Mouse (Mus musculus): ENCODE measurements at regions not wholly inside any gene's neighbourhood (a gene's known extent, or its start where the extent isn't known, plus 50 kb on each side); places are given as distances from the start of the nearest gene placed in this dataset.
A peak's percentile ranks its signal among the peaks of the same experiment; 100 is the strongest.
"Not testable (repeated sequence)": the region's sequence is repeated elsewhere in the genome, so short reads cannot be mapped to it uniquely, and the experiment has no call there.

DNA sequence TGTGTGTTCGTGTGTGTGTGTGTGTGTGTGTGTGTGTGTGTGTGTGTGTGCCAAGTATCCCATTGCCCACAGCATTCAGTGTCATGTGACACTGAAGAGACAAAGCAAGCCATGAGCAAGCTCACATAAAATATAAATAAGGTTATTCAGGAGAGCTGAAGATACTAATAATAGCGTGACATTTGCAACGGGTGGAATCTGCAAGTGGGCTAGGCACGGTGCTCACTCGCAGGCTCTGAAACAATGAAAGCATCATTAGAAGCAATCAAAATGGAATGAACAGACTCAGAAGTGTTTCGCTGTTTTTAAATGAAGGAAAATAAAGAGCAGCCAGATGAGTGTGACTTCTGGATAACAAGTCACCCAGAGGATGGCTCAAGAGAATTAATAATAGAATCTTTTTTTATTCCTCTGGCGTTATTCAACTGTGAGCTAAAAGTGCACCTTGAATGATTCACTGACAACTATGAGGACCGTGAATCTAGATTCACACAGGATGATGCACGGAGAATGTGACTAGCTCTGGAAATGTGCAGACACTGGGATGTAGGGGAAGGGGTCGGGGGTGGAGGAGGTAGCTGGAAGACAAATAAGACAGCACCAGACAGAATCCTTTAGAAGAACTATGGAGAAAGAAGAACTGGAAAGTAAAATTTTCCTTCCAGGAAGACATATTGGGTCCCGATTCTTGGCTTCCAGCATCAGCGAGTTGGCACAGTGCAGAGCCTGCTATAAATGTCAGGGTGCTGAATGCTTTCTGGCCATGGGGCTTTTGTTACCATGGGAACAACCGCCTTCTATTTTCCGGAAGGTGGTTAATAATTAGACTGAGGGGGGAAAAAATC, 55.3 kb downstream of the Actbl2 start:
- peak; percentile 81 for ATAC-seq (ENCODE audit: low FRiP score)
- H3K27ac ChIP-seq (replicated peaks): peak overlapping the region; percentile 69
- peaks cover 14% of the 10 kb centered on the region for H3K4me1 ChIP-seq
- H3K27me3 ChIP-seq (replicated peaks): no peaks in the 10 kb centered on the region
- peak overlapping the region; percentile 27 for H3K4me2 ChIP-seq
- no peak overlapping the region for H3K9ac ChIP-seq (replicated peaks)
- WGBS: 40% methylated on average over 14 of the region's 14 CpGs
- no peaks in the 10 kb centered on the region for H3K9me3 ChIP-seq (replicated peaks)
- no peaks in the 10 kb centered on the region for H3K36me3 ChIP-seq
- H3K4me3 ChIP-seq (replicated peaks): no peak overlapping the region

DNA sequence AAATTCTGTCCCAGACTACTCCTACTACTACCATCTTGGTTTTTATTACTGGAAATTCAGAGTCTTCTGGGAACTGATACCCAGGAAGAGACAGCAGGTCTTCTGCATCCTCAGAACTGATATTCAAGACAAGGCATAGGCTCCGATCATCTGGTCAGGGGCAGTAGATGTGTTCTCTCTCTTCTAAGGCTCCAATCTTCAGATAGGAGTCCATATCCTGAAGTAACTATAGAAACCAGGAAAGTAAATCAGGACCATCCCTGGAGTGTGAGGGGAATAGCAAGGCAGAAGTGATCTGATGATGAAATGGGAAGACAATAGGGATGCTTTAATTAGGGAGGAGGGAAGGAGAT, 55.9 kb downstream of the Actbl2 start:
- H3K9me3 ChIP-seq (replicated peaks): no peaks in the 10 kb centered on the region
- H3K4me3 ChIP-seq (replicated peaks): no peak overlapping the region
- ATAC-seq (ENCODE audit: low FRiP score): peak; percentile 55; the same call in 1 of the 2 replicates
- peak overlapping the region; percentile 69 for H3K27ac ChIP-seq (replicated peaks)
- no peaks in the 10 kb centered on the region for H3K36me3 ChIP-seq
- peaks cover 14% of the 10 kb centered on the region for H3K4me1 ChIP-seq
- no peak overlapping the region for H3K9ac ChIP-seq (replicated peaks)
- no peaks in the 10 kb centered on the region for H3K27me3 ChIP-seq (replicated peaks)
- peak overlapping the region; percentile 27; the same call in 1 of the 2 replicates for H3K4me2 ChIP-seq
- WGBS: 76% methylated on average over 1 of the region's 1 CpGs

DNA sequence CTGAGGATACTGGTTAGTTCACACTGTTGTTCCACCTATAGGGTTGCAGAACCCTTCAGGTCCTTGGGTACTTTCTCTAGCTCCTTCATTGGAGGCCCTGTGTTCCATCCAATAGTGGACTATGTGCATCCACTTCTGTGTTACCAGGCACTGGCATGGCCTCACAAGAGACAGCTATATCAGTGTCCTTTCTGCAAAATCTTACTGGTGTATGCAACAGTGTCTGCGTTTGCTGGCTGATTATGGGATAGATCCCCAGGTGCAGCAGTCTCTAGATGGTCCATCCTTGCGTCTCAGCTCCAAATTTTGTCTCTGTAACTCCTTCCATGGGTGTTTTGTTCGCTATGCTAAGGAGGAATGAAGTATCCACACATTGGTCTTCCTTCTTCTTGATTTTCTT, 58.7 kb downstream of the Actbl2 start:
- H3K4me2 ChIP-seq: not testable (repeated sequence)

DNA sequence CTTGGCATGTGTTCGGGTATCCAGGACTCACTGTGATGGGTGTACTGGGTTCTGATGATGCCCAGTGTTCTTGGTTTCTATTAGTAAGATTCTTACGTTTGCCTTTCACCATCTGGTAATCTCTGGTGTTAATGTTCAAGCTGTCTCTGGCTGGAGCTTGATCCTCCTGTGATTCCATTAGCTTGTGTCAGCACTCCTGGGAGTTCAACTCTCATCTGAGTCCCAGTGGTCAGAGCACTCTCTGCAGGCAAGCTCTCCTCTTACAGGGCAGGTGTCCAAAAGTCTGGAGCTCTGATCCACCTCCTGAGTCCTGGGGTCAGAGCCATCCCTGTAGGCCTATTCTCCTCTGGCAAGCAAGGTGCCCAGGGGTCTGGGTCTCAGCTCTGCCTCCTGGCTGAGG, 63.1 kb downstream of the Actbl2 start:
- H3K9me3 ChIP-seq (replicated peaks); ATAC-seq (ENCODE audit: low FRiP score); H3K27me3 ChIP-seq (replicated peaks); H3K4me3 ChIP-seq (replicated peaks); H3K4me1 ChIP-seq; H3K9ac ChIP-seq (replicated peaks); H3K27ac ChIP-seq (replicated peaks); H3K4me2 ChIP-seq; H3K36me3 ChIP-seq: not testable (repeated sequence)
- WGBS: 95% methylated on average over 2 of the region's 2 CpGs

More for the DNA sequence above, 58.7 kb downstream of the Actbl2 start:
- not testable (repeated sequence) for H3K4me3 ChIP-seq (replicated peaks); H3K9ac ChIP-seq (replicated peaks); H3K9me3 ChIP-seq (replicated peaks); H3K27ac ChIP-seq (replicated peaks); H3K27me3 ChIP-seq (replicated peaks); H3K36me3 ChIP-seq; ATAC-seq (ENCODE audit: low FRiP score)
- WGBS: 84% methylated on average over 3 of the region's 3 CpGs
- peaks cover 14% of the 10 kb centered on the region for H3K4me1 ChIP-seq

DNA sequence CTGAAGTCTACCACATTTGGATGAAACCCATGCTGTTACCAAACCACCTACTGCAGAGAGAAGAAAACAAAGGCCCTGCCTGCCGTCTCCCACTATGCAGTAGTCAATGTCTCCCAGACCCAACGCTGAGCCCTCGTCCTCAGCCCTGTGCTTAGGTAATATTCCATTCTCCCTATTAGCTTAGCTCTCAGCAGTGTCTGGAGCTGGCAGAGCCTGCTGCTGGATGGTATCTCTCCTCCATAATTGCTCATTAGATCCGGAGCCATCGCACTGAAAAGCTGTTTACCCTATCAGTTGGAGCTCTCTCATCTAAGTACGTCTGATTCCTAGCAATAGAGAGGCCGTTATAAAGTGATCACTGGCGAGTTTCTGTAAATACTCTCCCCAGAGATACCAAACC, 68.4 kb downstream of the Actbl2 start:
- H3K4me2 ChIP-seq: no peak overlapping the region
- peak overlapping the region; percentile 38 for H3K27ac ChIP-seq (replicated peaks)
- no peaks in the 10 kb centered on the region for H3K9me3 ChIP-seq (replicated peaks)
- no peak overlapping the region for H3K9ac ChIP-seq (replicated peaks)
- H3K27me3 ChIP-seq (replicated peaks): no peaks in the 10 kb centered on the region
- no peaks in the 10 kb centered on the region for H3K36me3 ChIP-seq
- peak; percentile 57 for ATAC-seq (ENCODE audit: low FRiP score)
- WGBS: 35% methylated on average over 8 of the region's 8 CpGs
- H3K4me3 ChIP-seq (replicated peaks): no peak overlapping the region
- no peaks in the 10 kb centered on the region for H3K4me1 ChIP-seq

DNA sequence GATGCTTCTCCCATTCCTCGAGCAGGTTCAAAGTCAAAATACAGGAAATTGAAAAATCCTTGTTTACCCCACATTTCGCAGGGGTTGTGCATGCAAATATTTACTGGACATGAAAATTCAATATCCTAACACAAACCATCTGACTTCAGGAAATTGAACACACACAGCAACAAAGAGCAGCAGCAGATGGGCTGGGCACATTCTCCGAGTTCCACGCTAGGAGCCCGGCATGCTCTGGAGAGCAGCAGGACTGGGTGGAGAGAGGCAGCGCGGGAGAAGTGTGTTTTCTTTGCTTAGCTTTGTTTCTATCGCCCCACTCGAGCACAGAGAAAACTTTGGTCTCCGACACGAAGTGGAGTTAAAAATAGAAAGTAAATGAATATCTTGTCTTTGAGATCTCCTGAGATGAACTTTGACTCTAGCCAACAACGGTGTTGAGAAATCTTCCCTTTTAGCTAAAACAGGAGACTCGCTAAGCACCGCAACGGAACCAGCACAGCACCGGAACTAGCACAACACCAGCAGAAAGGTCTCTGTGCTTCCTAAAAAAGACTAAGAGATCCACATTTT, 71.4 kb downstream of the Actbl2 start:
- Histone ChIP-seq H3K4me3 (replicated peaks) (no peak overlapping the region), H3K27ac (replicated peaks) (no peak overlapping the region), H3K9me3 (replicated peaks) (no peaks in the 10 kb centered on the region), H3K4me1 (no peaks in the 10 kb centered on the region), H3K4me2 (no peak overlapping the region), H3K27me3 (replicated peaks) (no peaks in the 10 kb centered on the region), H3K9ac (replicated peaks) (no peak overlapping the region), H3K36me3 (no peaks in the 10 kb centered on the region)
- no peak for ATAC-seq (ENCODE audit: low FRiP score)
- 88% methylated on average over 16 of the region's 16 CpGs for WGBS

DNA sequence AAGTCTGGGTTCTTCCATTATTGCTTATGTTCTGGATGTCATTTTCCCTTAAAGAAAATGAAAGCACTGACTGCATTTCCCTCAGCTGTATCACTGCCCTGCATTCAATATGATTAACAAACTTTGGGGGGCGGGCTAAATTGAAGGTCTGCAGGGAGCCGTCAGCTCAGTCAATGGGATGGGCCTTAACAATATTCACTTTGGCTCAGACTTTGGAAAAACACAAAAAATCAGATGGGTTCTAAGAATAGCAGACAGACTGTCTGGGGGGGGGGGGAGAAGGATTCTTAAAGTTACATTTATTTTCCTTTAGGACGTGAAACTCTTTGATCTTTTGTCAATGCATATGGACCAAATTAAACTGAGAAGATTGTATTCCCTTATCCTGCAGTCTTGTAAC, 78.2 kb downstream of the Actbl2 start:
- no peak overlapping the region for H3K27ac ChIP-seq (replicated peaks)
- no peak for ATAC-seq (ENCODE audit: low FRiP score)
- no peaks in the 10 kb centered on the region for H3K27me3 ChIP-seq (replicated peaks)
- no peak overlapping the region for H3K4me3 ChIP-seq (replicated peaks)
- no peak overlapping the region for H3K4me2 ChIP-seq
- H3K36me3 ChIP-seq: no peaks in the 10 kb centered on the region
- WGBS: 67% methylated on average over 3 of the region's 3 CpGs
- H3K9me3 ChIP-seq (replicated peaks): no peaks in the 10 kb centered on the region
- H3K9ac ChIP-seq (replicated peaks): no peak overlapping the region
- H3K4me1 ChIP-seq: no peaks in the 10 kb centered on the region

DNA sequence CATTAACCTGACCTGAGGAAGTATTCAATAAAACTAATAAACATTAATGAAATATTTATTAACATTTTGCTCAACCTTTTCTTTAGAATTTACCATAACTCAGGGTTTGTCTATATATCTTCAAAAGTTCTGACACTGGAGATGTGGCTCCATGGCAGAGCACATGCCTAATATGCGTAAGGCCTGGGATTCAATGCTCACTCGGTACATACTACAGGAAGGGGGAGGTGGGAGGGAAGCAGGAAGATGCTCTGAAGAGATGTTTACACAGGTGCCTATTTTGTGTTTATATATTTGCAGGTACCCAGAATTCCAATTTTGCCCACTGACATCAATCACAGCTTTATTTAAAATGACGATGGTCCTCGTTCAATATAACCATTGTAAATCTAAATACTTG, 79.0 kb downstream of the Actbl2 start:
- no peak for ATAC-seq (ENCODE audit: low FRiP score)
- no peaks in the 10 kb centered on the region for H3K27me3 ChIP-seq (replicated peaks)
- no peak overlapping the region for H3K27ac ChIP-seq (replicated peaks)
- no peak overlapping the region for H3K4me2 ChIP-seq
- no peaks in the 10 kb centered on the region for H3K4me1 ChIP-seq
- no peaks in the 10 kb centered on the region for H3K36me3 ChIP-seq
- H3K4me3 ChIP-seq (replicated peaks): no peak overlapping the region
- no peaks in the 10 kb centered on the region for H3K9me3 ChIP-seq (replicated peaks)
- WGBS: 91% methylated on average over 4 of the region's 4 CpGs
- H3K9ac ChIP-seq (replicated peaks): no peak overlapping the region

DNA sequence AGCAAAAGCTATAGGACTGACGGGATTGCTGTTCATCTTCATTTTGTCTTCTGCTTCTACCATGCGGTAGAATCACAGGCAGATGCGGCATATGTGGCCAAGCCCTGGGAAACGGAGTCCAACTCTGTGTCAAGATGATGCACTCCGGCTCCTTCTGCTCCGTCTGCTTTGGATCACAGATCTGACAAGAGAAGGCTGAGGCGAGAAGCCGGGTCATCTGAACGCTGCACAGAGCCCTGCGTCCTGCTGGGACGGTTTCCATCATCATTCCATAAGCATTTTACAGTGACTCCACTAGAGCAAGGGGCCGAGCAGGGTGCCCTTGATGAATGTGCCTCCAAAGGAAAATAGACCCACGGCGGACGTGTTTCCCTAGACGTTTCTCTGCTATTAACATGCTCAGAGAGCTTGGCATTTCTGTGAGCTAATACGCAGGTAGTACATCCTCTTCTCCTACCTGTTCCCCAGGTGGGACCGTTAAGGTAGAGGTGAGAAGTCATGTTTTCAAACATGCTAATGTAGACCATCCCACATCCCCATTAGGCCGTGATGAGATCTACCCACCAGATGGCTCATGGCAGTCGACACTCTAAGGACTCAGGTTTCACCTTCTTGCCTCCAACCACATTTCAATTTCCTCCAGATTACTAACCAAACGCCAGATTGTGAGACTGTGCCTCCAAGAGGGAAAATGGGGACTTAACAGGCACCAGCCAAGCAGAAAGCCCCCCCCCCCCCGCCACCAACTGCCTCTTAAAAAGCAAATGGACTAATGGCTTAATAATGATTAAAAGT, 79.6 kb downstream of the Actbl2 start:
- Histone ChIP-seq H3K9ac (replicated peaks) (no peak overlapping the region), H3K9me3 (replicated peaks) (no peaks in the 10 kb centered on the region), H3K27ac (replicated peaks) (no peak overlapping the region), H3K36me3 (no peaks in the 10 kb centered on the region), H3K4me3 (replicated peaks) (no peak overlapping the region), H3K27me3 (replicated peaks) (no peaks in the 10 kb centered on the region), H3K4me2 (no peak overlapping the region), H3K4me1 (no peaks in the 10 kb centered on the region)
- 79% methylated on average over 22 of the region's 22 CpGs for whole genome bisulfite sequencing
- ATAC-seq (ENCODE audit: low FRiP score): no peak

DNA sequence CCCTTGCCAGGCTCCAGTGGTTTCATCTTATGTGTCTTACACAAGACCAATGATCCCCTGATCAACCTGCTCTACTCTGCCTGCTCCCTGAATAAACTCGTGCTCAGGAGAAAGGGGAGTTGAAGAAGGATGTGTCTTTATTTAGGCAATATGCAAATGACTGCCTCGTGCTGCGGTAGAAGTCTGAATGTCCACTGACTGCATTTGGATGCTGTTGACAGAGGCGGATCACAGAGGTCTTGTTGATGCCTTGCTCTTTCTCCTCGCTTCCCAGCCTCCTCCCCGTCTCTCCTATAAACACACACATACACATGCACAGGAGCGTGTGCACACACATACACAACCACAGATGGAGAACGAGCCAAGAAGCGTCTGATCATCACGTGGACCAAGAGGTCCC, 90.2 kb downstream of the Actbl2 start:
- no peaks in the 10 kb centered on the region for H3K9me3 ChIP-seq (replicated peaks)
- H3K4me1 ChIP-seq: no peaks in the 10 kb centered on the region
- 79% methylated on average over 10 of the region's 10 CpGs for WGBS
- H3K4me2 ChIP-seq: no peak overlapping the region
- no peaks in the 10 kb centered on the region for H3K27me3 ChIP-seq (replicated peaks)
- H3K36me3 ChIP-seq: no peaks in the 10 kb centered on the region
- H3K9ac ChIP-seq (replicated peaks): no peak overlapping the region
- ATAC-seq (ENCODE audit: low FRiP score): no peak
- H3K27ac ChIP-seq (replicated peaks): no peak overlapping the region
- no peak overlapping the region for H3K4me3 ChIP-seq (replicated peaks)

DNA sequence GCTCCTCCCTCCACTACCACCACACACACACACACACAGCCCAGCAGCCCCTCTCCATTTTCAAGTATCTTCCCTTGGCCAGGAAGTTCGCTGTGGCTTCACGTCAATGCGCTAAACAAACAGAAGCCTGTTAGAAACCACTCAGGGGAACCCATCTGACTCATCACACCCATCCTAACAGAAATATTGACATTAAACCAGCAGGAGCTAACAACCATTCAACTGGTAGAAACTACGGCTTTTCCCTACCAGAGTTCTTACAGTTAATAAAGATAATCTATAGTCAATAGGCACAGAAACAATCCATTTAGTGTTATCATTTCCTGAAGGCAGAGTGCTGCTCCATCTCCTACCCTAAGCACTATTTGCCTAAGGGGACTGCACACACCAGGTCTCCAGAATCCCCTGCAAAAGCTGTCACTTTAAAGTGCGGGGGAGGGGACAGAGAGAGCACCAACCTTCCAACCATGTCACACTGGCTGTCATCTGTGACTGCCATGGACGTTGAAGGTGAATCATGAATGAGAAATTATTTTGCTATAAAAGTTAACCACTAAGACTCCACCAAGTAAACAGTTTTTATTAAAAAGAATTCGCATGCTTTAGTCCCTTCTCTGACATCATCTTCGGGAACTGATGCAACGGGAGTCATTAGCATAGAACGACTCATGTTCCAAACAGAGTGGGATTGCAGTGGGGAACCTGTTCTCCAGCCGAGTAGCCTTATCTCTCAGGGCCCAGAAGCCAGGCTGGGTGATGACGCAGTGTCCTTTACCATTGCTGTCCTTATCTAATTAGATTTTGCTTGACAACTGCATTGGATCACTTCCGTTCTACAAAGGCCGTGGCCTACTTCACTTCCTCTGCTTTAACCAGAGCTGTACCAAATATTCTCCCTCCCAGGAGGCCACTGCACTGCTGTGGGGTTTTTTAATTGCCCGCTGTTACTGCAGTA, 91.0 kb downstream of the Actbl2 start:
- no peaks in the 10 kb centered on the region for H3K4me1 ChIP-seq
- H3K36me3 ChIP-seq: no peaks in the 10 kb centered on the region
- WGBS: 76% methylated on average over 15 of the region's 15 CpGs
- H3K9me3 ChIP-seq (replicated peaks): no peaks in the 10 kb centered on the region
- H3K27ac ChIP-seq (replicated peaks): no peak overlapping the region
- no peak overlapping the region for H3K4me2 ChIP-seq
- H3K4me3 ChIP-seq (replicated peaks): no peak overlapping the region
- ATAC-seq (ENCODE audit: low FRiP score): no peak
- H3K9ac ChIP-seq (replicated peaks): no peak overlapping the region
- no peaks in the 10 kb centered on the region for H3K27me3 ChIP-seq (replicated peaks)

Measured in neural tube, embryonic 15.5 days (tissue).